Mouse (Mus musculus): ENCODE measurements around the gene Gm10337.

- TF ChIP-seq CTCF (IDR thresholded peaks at IDR 0.05) (no peak), EP300 (IDR thresholded peaks at IDR 0.05) (no peak)
Observed at GRCm38 (mm10) chr15:102512471-102512870, 8.9 kb downstream of the Gm10337 start.
